Mouse (Mus musculus) CH12.LX (cell line): ENCODE measurements around the gene Rpl31. TPM values are rescaled to one million over a fixed set of nuclear protein-coding genes. Genes with fewer than 3 reads are reported as not detected.

ENCODE experiments used
- DNase-seq: peaks from one replicate; pipeline ENCODE4 v3.0.0-alpha.2; 2013; ENCODE audit errors: extremely low read depth
- H3K27ac ChIP-seq: 2 replicates; pipeline ENCODE4 v1.5.1; 2012; ENCODE audit warnings: low read depth, mild to moderate bottlenecking, control low read depth, moderate library complexity; ENCODE audit not compliant: insufficient read depth
- H3K27me3 ChIP-seq: replicated peaks from 2 replicates; pipeline ENCODE3; 2012; ENCODE audit warnings: inconsistent platforms
- H3K36me3 ChIP-seq, 2 experiments: replicated peaks in 1 of 2; 2 replicates each; pipeline versions ENCODE3 to v1.6.1; 2012; ENCODE audit warnings: inconsistent platforms in 1 of 2, low read length in 1 of 2, mild to moderate bottlenecking in 1 of 2, mixed read lengths in 1 of 2, moderate library complexity in 1 of 2; ENCODE audit not compliant: control insufficient read depth in 1 of 2, insufficient read depth in 1 of 2
- H3K4me1 ChIP-seq, 2 experiments: 2 replicates each; pipeline ENCODE4 v1.6.1; 2012; ENCODE audit warnings: inconsistent platforms in 1 of 2, moderate library complexity in 1 of 2; ENCODE audit not compliant: insufficient read depth in 2 of 2, control insufficient read depth in 1 of 2
- H3K4me2 ChIP-seq: 2 replicates; pipeline ENCODE4 v1.6.1; 2012; ENCODE audit warnings: low read depth, mild to moderate bottlenecking, control low read depth; ENCODE audit not compliant: poor library complexity, insufficient read depth, severe bottlenecking
- H3K4me3 ChIP-seq, 3 experiments: fragments of 150-350 bp in 1 of 3; sonication (generic) in 1 of 3; replicated peaks in 1 of 3; 2 replicates each; pipeline versions ENCODE3 to v1.5.1; 2011 to 2012; ENCODE audit warnings: low read depth in 2 of 3, low read length in 2 of 3, mild to moderate bottlenecking in 2 of 3, moderate library complexity in 2 of 3, control low read depth in 1 of 3, improper control_type of control experiment in 1 of 3, inconsistent platforms in 1 of 3, mixed read lengths in 1 of 3; ENCODE audit not compliant: poor library complexity in 1 of 3
- H3K79me2 ChIP-seq: replicated peaks from 2 replicates; pipeline ENCODE4 v1.6.1; 2012; ENCODE audit warnings: mild to moderate bottlenecking, moderate library complexity; ENCODE audit not compliant: control insufficient read depth, poor library complexity, insufficient read depth, severe bottlenecking; ENCODE audit errors: extremely low read depth
- H3K9ac ChIP-seq: 2 replicates; pipeline ENCODE4 v1.6.1; 2012; ENCODE audit warnings: low read depth, mild to moderate bottlenecking, control low read depth, moderate library complexity; ENCODE audit not compliant: insufficient read depth
- H3K9me3 ChIP-seq: replicated peaks from 2 replicates; pipeline ENCODE3; 2012; ENCODE audit warnings: low read length, inconsistent platforms, mixed read lengths
- BHLHE40 ChIP-seq: IDR thresholded peaks from 2 replicates; pipeline ENCODE4 v1.6.1; 2011; ENCODE audit warnings: mild to moderate bottlenecking, low read depth, low read length, improper control_type of control experiment
- CHD1 ChIP-seq: IDR thresholded peaks from 2 replicates; pipeline ENCODE4 v1.6.1; 2012; ENCODE audit warnings: low read depth, low read length, improper control_type of control experiment, inconsistent platforms
- CHD2 ChIP-seq: IDR thresholded peaks from 2 replicates; pipeline ENCODE4 v1.6.1; 2011; ENCODE audit warnings: low read length, improper control_type of control experiment
- CTCF ChIP-seq, 2 experiments: IDR thresholded peaks in 1 of 2; conservative IDR thresholded peaks in 1 of 2; 2 replicates each; pipeline ENCODE4 v1.5.1; 2011 to 2012; ENCODE audit warnings: low read depth in 2 of 2, low read length in 2 of 2, improper control_type of control experiment in 1 of 2, inconsistent platforms in 1 of 2, mild to moderate bottlenecking in 1 of 2, moderate library complexity in 1 of 2
- E2F4 ChIP-seq: IDR thresholded peaks from 2 replicates; pipeline ENCODE4 v1.6.1; 2011; ENCODE audit warnings: low read depth, low read length, improper control_type of control experiment; ENCODE audit not compliant: insufficient replicate concordance
- ELF1 ChIP-seq: IDR thresholded peaks from 2 replicates; pipeline ENCODE4 v1.6.1; 2014; ENCODE audit warnings: low read depth, mild to moderate bottlenecking, inconsistent platforms, low read length, improper control_type of control experiment
- GABPA ChIP-seq: IDR thresholded peaks from 2 replicates; pipeline ENCODE4 v1.6.1; 2012; ENCODE audit warnings: low read depth, low read length, improper control_type of control experiment, inconsistent platforms; ENCODE audit not compliant: insufficient replicate concordance
- HCFC1 ChIP-seq: IDR thresholded peaks from 2 replicates; pipeline ENCODE4 v1.6.1; 2012; ENCODE audit warnings: low read depth, mild to moderate bottlenecking, inconsistent platforms, low read length, improper control_type of control experiment
- IRF4 ChIP-seq: IDR thresholded peaks from 2 replicates; pipeline ENCODE4 v1.6.1; 2014; ENCODE audit warnings: low read depth, mild to moderate bottlenecking, inconsistent platforms, low read length, improper control_type of control experiment
- JUN ChIP-seq: IDR thresholded peaks from 2 replicates; pipeline ENCODE4 v1.6.1; 2011; ENCODE audit warnings: low read depth, mild to moderate bottlenecking, low read length, improper control_type of control experiment, moderate library complexity; ENCODE audit not compliant: insufficient read depth
- JUND ChIP-seq: conservative IDR thresholded peaks from 2 replicates; pipeline ENCODE4 v1.6.1; 2011; ENCODE audit warnings: low read depth, low read length, improper control_type of control experiment
- KAT2A ChIP-seq: IDR thresholded peaks from 2 replicates; pipeline ENCODE4 v1.6.1; 2012; ENCODE audit warnings: low read length, improper control_type of control experiment, inconsistent platforms; ENCODE audit not compliant: insufficient replicate concordance
- MAFK ChIP-seq: IDR thresholded peaks from 2 replicates; pipeline ENCODE4 v1.6.1; 2011; ENCODE audit warnings: low read length, improper control_type of control experiment; ENCODE audit not compliant: insufficient replicate concordance
- MAZ ChIP-seq: IDR thresholded peaks from 2 replicates; pipeline ENCODE4 v1.6.1; 2012; ENCODE audit warnings: low read depth, mild to moderate bottlenecking, inconsistent platforms, low read length, improper control_type of control experiment, moderate library complexity
- MXI1 ChIP-seq: IDR thresholded peaks from 2 replicates; pipeline ENCODE4 v1.6.1; 2011; ENCODE audit warnings: mild to moderate bottlenecking, low read depth, low read length, improper control_type of control experiment
- NELFE ChIP-seq: IDR thresholded peaks from 2 replicates; pipeline ENCODE4 v1.6.1; 2011; ENCODE audit warnings: low read depth, low read length, improper control_type of control experiment
- NRF1 ChIP-seq: IDR thresholded peaks from 2 replicates; pipeline ENCODE4 v1.6.1; 2014; ENCODE audit warnings: low read depth, mild to moderate bottlenecking, inconsistent platforms, low read length, improper control_type of control experiment, moderate library complexity
- SIN3A ChIP-seq: IDR thresholded peaks from 2 replicates; pipeline ENCODE4 v1.6.1; 2012; ENCODE audit warnings: low read length, improper control_type of control experiment, inconsistent platforms
- SMC3 ChIP-seq: IDR thresholded peaks from 2 replicates; pipeline ENCODE4 v1.6.1; 2011; ENCODE audit warnings: low read depth, low read length, improper control_type of control experiment
- TBP ChIP-seq: conservative IDR thresholded peaks from 2 replicates; pipeline ENCODE4 v1.6.1; 2011; ENCODE audit warnings: low read depth, low read length, improper control_type of control experiment
- UBTF ChIP-seq: IDR thresholded peaks from 2 replicates; pipeline ENCODE4 v1.6.1; 2012; ENCODE audit warnings: low read depth, mild to moderate bottlenecking, inconsistent platforms, low read length, improper control_type of control experiment, moderate library complexity
- USF2 ChIP-seq: conservative IDR thresholded peaks from 2 replicates; pipeline ENCODE4 v1.6.1; 2011; ENCODE audit warnings: low read depth, low read length, improper control_type of control experiment
- ZKSCAN1 ChIP-seq: IDR thresholded peaks from 2 replicates; pipeline ENCODE4 v1.6.1; 2012; ENCODE audit warnings: low read depth, inconsistent platforms, low read length, improper control_type of control experiment, borderline replicate concordance
- ZMIZ1 ChIP-seq: IDR thresholded peaks from 2 replicates; pipeline ENCODE4 v1.6.1; 2012; ENCODE audit warnings: low read depth, mild to moderate bottlenecking, inconsistent platforms, low read length, improper control_type of control experiment
- dilution Hi-C: fragments of 300-500 bp; cut with MboI; formaldehyde crosslinking; loops from 2 replicates; pipeline ENCODE4 v1.14.3; 2020; ENCODE audit warnings: low sequenced_read_pairs; ENCODE audit not compliant: extremely low pct_unique_long_range_greater_than_20kb, extremely low pct_ligation_motif_present
- in situ Hi-C: fragments of 300-500 bp; cut with MboI; formaldehyde crosslinking; loops from 3 replicates; pipeline ENCODE4 v1.14.3; 2019; ENCODE audit warnings: low sequenced_read_pairs, low pct_ligation_motif_present, low pct_unique_long_range_greater_than_20kb, mixed read lengths
- polyA plus RNA-seq: library from polyadenylated mRNA; unstranded; fragments of >175 nt; gene quantifications from 2 replicates; pipeline ENCODE4 v1.2.1, GENCODE M21; 2012; ENCODE audit warnings: low read depth; ENCODE audit not compliant: insufficient read length
- total RNA-seq, 2 experiments: library from RNA; depleted of rRNA; stranded (reverse); fragments of 300-350 nt in 1 of 2; fragments of >200 nt in 1 of 2; gene quantifications; 2 replicates each; pipeline ENCODE4 v1.2.3; 2012 to 2014

The Rpl31 gene
- total and polyA plus RNA-seq, 3 experiments: 949 to 1,766 (median 1,044) TPM

DNA sequence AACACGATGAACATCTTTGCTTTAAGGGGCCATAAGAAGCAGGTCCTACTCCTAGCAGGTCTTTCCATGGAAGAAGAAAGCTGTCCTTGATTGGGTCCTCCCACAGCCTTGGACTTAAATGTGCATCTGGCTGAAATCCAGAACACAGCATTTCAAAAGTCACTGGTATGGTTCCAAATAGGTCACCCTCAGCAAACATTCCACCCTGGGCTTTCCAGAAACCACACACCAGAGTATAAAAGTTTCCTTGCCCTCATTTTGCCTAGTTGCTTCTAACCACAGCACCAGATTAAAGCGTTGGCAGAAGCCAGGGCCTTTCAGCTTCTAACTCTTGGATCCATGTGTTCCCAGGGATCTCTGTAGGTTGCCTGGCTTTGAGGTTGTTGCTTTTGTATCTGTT lies 49.7 kb upstream of the Rpl31 start:
- no peak overlapping the region for H3K27ac ChIP-seq
- H3K4me3 ChIP-seq: no peak overlapping the region
- no peaks in the 10 kb centered on the region for H3K36me3 ChIP-seq
- in situ Hi-C loops: no loop called here
- H3K9me3 ChIP-seq: no peaks in the 10 kb centered on the region
- no peak for DNase-seq
- H3K27me3 ChIP-seq: no peaks in the 10 kb centered on the region
- peaks cover 8 to 16% of the 10 kb centered on the region in 2 experiments; a peak in 3 of 4 replicates for H3K4me1 ChIP-seq
- dilution Hi-C loops: no loop called here
- TF ChIP-seq CTCF (conservative IDR thresholded peaks at IDR 0.05 in 1 of 2, IDR thresholded peaks at IDR 0.05 in 1 of 2; ENCODE audit: low read depth in 2 of 2, low read length in 2 of 2) (no peak), E2F4 (no peak), GABPA (no peak), JUND (no peak), BHLHE40 (no peak), CHD1 (no peak), USF2 (no peak)
- H3K4me2 ChIP-seq: no peak overlapping the region
- H3K9ac ChIP-seq: no peak overlapping the region
- no peaks in the 10 kb centered on the region for H3K79me2 ChIP-seq

- TF ChIP-seq TBP (no peak), JUN (no peak)
- in situ Hi-C loops (no loop called here), dilution Hi-C loops (no loop called here)
Observed at GRCm38 (mm10) chr1:39318870-39319269, 48.8 kb upstream of the Rpl31 start.

DNA sequence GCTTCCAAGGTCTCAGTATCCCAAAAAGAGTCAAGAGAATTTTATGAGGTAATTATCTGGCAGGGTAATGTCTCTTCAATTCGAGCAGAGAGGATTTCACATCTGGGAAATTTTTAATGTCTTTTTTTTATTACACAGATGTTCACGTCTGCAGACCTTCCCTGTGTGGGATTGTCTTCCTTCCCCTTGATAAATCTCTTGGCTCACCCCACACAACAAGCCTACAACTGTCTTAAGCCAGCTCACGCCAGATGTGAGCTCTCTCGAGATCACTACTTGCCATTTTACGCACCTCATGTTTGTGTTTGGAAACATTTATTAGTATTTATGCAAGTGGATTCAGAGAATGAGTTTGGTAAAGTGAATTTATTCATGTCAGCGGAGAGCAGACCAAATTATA lies 45.7 kb upstream of the Rpl31 start:
- Histone ChIP-seq H3K36me3 (no peaks in the 10 kb centered on the region), H3K27me3 (no peaks in the 10 kb centered on the region), H3K4me2 (no peak overlapping the region), H3K27ac (no peak overlapping the region), H3K79me2 (no peaks in the 10 kb centered on the region), H3K9me3 (no peaks in the 10 kb centered on the region), H3K4me1 (no peaks in the 10 kb centered on the region), H3K4me3 (no peak overlapping the region), H3K9ac (no peak overlapping the region)
- dilution Hi-C loops: no loop called here
- no peak for TF ChIP-seq HCFC1
- no peak for TF ChIP-seq ZKSCAN1
- no peak for TF ChIP-seq NELFE
- TF ChIP-seq SMC3: no peak
- no peak for TF ChIP-seq ZMIZ1
- no peak for TF ChIP-seq KAT2A
- no peak for TF ChIP-seq NRF1
- no peak for TF ChIP-seq ELF1
- no peak for TF ChIP-seq MAZ
- no peak for TF ChIP-seq JUN
- TF ChIP-seq IRF4: no peak
- TF ChIP-seq UBTF: no peak
- TF ChIP-seq CHD2: no peak
- no peak for TF ChIP-seq MAFK
- TF ChIP-seq MXI1: no peak
- TF ChIP-seq SIN3A: no peak
- no peak for DNase-seq
- in situ Hi-C loops: no loop called here

More at GRCm38 (mm10) chr1:39318870-39319269, 48.8 kb upstream of the Rpl31 start:
- no peak for DNase-seq
- H3K9ac ChIP-seq: no peak overlapping the region
- H3K27ac ChIP-seq: no peak overlapping the region
- no peaks in the 10 kb centered on the region for H3K27me3 ChIP-seq
- H3K4me3 ChIP-seq: no peak overlapping the region
- H3K4me2 ChIP-seq: no peak overlapping the region
- H3K36me3 ChIP-seq: no peaks in the 10 kb centered on the region
- no peaks in the 10 kb centered on the region for H3K9me3 ChIP-seq
- H3K79me2 ChIP-seq: no peaks in the 10 kb centered on the region
- H3K4me1 ChIP-seq: peaks cover 7 to 10% of the 10 kb centered on the region in 2 experiments; a peak in 3 of 4 replicates
